Mouse (Mus musculus) E14TG2a.4 (cell line): ENCODE measurements around the gene Edn3.

Source experiments
- H3K27me3 ChIP-seq: 2 replicates; pipeline ENCODE4 v1.6.1; 2014; ENCODE audit warnings: low read length, control low read depth; ENCODE audit not compliant: insufficient read depth
- H3K36me3 ChIP-seq: 2 replicates; pipeline ENCODE4 v1.6.1; 2014; ENCODE audit warnings: low read length, control low read depth; ENCODE audit not compliant: insufficient read depth
- H3K4me1 ChIP-seq: replicated peaks from 2 replicates; pipeline ENCODE4 v1.6.1; 2014; ENCODE audit warnings: low read depth, low read length, control low read depth
- H3K4me3 ChIP-seq: replicated peaks from 2 replicates; pipeline ENCODE4 v1.5.1; 2014; ENCODE audit warnings: mild to moderate bottlenecking, low read length
- H3K9me3 ChIP-seq: 2 replicates; pipeline ENCODE4 v1.6.1; 2014; ENCODE audit warnings: low read length, control low read depth
- CTCF ChIP-seq: conservative IDR thresholded peaks from 2 replicates; pipeline ENCODE4 v1.5.1; 2014; ENCODE audit warnings: low read length
- NANOG ChIP-seq: IDR thresholded peaks from 2 replicates; pipeline ENCODE4 v1.6.1; 2014; ENCODE audit warnings: borderline replicate concordance, low read length, mixed read lengths
- POU5F1 ChIP-seq: IDR thresholded peaks from 2 replicates; pipeline ENCODE4 v1.6.1; 2014; ENCODE audit warnings: low read length, borderline replicate concordance

Gene Edn3

GRCm38 (mm10) chr2:174748381-174748780 is 12.0 kb upstream of the Edn3 start:
- Histone ChIP-seq H3K4me1 (peaks cover 15% of the 10 kb centered on the region), H3K9me3 (peaks cover 46% of the 10 kb centered on the region), H3K36me3 (no peaks in the 10 kb centered on the region), H3K4me3 (no peak overlapping the region), H3K27me3 (no peaks in the 10 kb centered on the region)
- no peak for TF ChIP-seq CTCF
- TF ChIP-seq POU5F1 = no peak
- TF ChIP-seq NANOG = 0 out of 2 replicates have a peak, but pooled peaks have one; percentile 13

- TF ChIP-seq NANOG (no peak), POU5F1 (no peak), CTCF (no peak)
- peaks cover 11% of the 10 kb centered on the region for H3K4me1 ChIP-seq
- H3K36me3 ChIP-seq = no peaks in the 10 kb centered on the region
- peaks cover 17% of the 10 kb centered on the region for H3K9me3 ChIP-seq
- H3K4me3 ChIP-seq = no peak overlapping the region
- H3K27me3 ChIP-seq = peaks cover 10% of the 10 kb centered on the region; the same call in 1 of the 2 replicates
Measured at GRCm38 (mm10) chr2:174753197-174753596, 7.2 kb upstream of the Edn3 start.

GRCm38 (mm10) chr2:174754231-174754630 is 6.2 kb upstream of the Edn3 start:
- no peak overlapping the region for H3K4me3 ChIP-seq
- H3K4me1 ChIP-seq = 0 out of 2 replicates have a peak, but pooled peaks cover 4% of the 10 kb centered on the region
- TF ChIP-seq CTCF (no peak), NANOG (no peak), POU5F1 (no peak)
- peaks cover 11% of the 10 kb centered on the region for H3K9me3 ChIP-seq
- no peaks in the 10 kb centered on the region for H3K36me3 ChIP-seq
- peaks cover 14% of the 10 kb centered on the region for H3K27me3 ChIP-seq

DNA sequence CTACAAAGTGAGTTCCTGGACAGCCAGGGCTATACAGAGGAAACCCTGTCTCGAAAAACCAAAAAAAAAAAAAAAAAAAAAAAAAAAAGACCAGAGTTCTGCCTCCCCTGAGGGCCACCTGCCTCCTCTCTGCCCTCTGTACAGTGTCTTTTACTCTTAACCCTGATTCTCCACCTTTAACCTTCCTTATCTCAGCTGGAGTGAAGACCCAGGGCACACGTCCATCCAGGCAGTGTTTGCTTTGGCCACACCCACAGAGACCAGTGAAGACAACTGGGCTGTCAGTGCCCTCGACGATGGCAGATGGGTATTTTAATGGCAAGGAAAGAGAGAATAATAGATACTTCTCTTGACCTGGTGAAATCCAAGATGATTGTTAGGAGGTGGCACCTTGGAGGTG is 1.2 kb upstream of the Edn3 start:
- Histone ChIP-seq H3K4me1 (peaks cover 17% of the 10 kb centered on the region), H3K36me3 (no peaks in the 10 kb centered on the region), H3K9me3 (no peaks in the 10 kb centered on the region), H3K4me3 (no peak overlapping the region), H3K27me3 (peaks cover 57% of the 10 kb centered on the region)
- TF ChIP-seq POU5F1 (no peak), CTCF (no peak), NANOG (no peak)

- Histone ChIP-seq H3K27me3 (peaks cover 47% of the 10 kb centered on the region), H3K36me3 (no peaks in the 10 kb centered on the region), H3K4me1 (peaks cover 17% of the 10 kb centered on the region), H3K9me3 (no peaks in the 10 kb centered on the region), H3K4me3 (peak overlapping the region; percentile 76; the same call in 1 of the 2 replicates)
- no peak for TF ChIP-seq CTCF
- TF ChIP-seq NANOG = no peak
- no peak for TF ChIP-seq POU5F1
Measured at GRCm38 (mm10) chr2:174761452-174762101, 1.2 kb downstream of the Edn3 start.

GRCm38 (mm10) chr2:174762310-174762709 is 1.9 kb downstream of the Edn3 start:
- H3K4me1 ChIP-seq = peaks cover 17% of the 10 kb centered on the region
- TF ChIP-seq POU5F1 (no peak), CTCF (no peak), NANOG (no peak)
- no peaks in the 10 kb centered on the region for H3K36me3 ChIP-seq

GRCm38 (mm10) chr2:174768891-174769528 is 8.6 kb downstream of the Edn3 start:
- Histone ChIP-seq H3K4me3 (no peak overlapping the region), H3K36me3 (no peaks in the 10 kb centered on the region), H3K4me1 (no peaks in the 10 kb centered on the region; the same call in 1 of the 2 replicates), H3K9me3 (no peaks in the 10 kb centered on the region; the same call in 1 of the 2 replicates), H3K27me3 (0 out of 2 replicates have a peak, but pooled peaks cover 8% of the 10 kb centered on the region)
- TF ChIP-seq CTCF (no peak), POU5F1 (no peak), NANOG (no peak)

More at GRCm38 (mm10) chr2:174762310-174762709, 1.9 kb downstream of the Edn3 start:
- Histone ChIP-seq H3K4me3 (no peak overlapping the region), H3K27me3 (peaks cover 47% of the 10 kb centered on the region), H3K9me3 (no peaks in the 10 kb centered on the region)

- TF ChIP-seq POU5F1 = no peak
- no peak for TF ChIP-seq NANOG
- TF ChIP-seq CTCF = no peak
Measured at GRCm38 (mm10) chr2:174774177-174775111, 14.0 kb downstream of the Edn3 start.

More at GRCm38 (mm10) chr2:174774177-174775111, 14.0 kb downstream of the Edn3 start:
- no peaks in the 10 kb centered on the region for H3K36me3 ChIP-seq
- H3K9me3 ChIP-seq = no peaks in the 10 kb centered on the region; the same call in 1 of the 2 replicates
- H3K4me1 ChIP-seq = no peaks in the 10 kb centered on the region
- no peak overlapping the region for H3K4me3 ChIP-seq
- 0 out of 2 replicates have a peak, but pooled peaks cover 8% of the 10 kb centered on the region for H3K27me3 ChIP-seq
